Mouse (Mus musculus) thymus, adult 18-20 months (tissue): ENCODE results near the gene Meaf6.
A peak's percentile ranks its signal among the peaks of the same experiment; 100 is the strongest.

Source experiments
- DNase-seq, 2 experiments: peaks; one replicate each; pipeline ENCODE4 v3.0.0; 2022; ENCODE audit warnings: mixed read lengths in 2 of 2

The Meaf6 gene

GRCm38 (mm10) chr4:125144627-125145026 lies 59.7 kb downstream of the Meaf6 start:
- no peak for DNase-seq

DNA sequence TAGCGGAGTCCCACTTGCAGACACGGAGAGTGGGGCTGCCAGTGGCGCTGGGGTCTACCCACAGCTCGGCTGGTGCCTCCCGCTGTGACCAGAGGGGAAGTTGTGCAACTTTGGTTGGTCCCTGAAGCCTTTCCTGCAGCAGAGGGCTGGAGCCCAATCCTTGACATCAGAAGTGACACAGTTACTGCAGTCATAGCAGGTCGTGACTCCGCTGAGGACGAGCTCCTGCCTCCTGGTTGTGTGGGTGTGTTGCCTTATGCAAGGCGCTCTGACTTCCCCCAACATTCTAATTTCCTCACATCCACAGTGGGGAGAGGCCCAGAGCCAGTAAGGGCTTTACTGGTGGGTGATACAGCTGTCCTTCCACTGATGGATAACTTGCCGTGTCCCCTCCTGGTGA lies 60.3 kb downstream of the Meaf6 start:
- DNase-seq = no peak

- no peak for DNase-seq
Measured at GRCm38 (mm10) chr4:125147970-125148369, 63.0 kb downstream of the Meaf6 start.

DNA sequence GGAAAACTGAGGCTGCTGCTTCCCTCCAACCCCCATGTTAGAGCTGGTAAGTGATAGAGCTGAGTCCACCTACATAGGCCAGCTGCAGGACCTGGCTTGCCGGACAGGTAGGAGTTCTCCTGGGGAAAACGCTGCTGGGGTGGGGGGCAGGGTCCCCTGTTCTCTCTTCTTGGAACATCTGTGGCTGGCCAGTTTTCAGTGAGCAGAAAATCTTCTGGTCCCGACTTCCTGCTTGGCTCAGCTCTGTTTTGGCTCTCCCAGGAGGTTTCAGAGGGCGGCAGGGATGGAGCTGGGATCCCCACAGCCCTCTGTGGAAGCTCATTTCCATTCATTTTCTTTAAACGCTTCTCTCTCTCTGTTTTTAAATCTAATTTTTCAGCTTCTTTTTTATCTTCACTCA lies 64.5 kb downstream of the Meaf6 start:
- no peak for DNase-seq

- DNase-seq = no peak
Measured at GRCm38 (mm10) chr4:125152469-125152868, 67.5 kb downstream of the Meaf6 start.

DNA sequence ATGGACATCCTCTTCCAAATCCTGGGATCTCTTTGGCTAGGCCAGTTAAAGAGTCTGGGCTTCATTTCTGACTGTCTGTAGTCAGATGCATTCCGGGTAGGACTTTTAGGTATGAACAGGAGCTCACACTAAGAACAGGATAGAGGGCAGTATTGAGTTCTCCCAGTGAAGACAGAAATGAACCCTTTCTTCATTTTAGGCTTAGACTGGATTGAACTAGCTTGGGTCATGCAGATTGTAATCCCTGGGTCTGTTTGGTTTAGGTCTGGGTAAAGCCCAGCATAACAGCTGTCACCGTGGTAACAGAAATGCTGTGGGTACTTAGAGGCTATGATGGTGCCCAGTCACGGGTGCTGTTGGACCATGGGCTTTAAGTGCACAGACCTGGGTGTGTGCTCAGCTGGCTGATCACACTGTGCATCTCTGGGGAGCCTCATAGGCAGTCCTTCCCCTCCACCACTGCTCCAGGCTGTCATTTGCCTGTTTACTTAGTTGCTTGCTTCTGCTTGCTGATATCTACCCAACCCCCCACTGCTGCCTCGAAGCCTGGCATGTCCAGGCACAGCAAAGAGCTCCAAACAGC lies 68.8 kb downstream of the Meaf6 start:
- DNase-seq = no peak

DNA sequence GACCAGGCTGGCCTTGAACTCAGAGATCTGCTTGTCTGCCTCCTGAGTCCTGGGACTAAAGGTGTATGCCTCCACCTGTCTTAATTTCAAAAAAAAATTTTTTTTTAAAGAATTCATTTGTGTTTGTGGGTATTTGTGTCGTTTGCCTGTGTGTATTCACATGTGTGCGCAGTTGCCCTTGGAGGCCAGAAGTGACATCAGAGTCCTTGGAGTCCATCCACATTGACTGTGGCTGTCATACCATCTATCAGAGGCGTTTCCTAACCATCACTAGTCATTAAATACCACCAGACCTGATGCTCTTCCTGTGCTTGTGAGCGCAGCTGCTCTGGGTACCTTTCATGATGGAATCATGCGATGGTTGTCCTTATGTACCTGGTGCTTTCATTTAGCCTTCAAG lies 70.7 kb downstream of the Meaf6 start:
- DNase-seq = no peak

- DNase-seq = no peak
Measured at GRCm38 (mm10) chr4:125157322-125157721, 72.4 kb downstream of the Meaf6 start.

DNA sequence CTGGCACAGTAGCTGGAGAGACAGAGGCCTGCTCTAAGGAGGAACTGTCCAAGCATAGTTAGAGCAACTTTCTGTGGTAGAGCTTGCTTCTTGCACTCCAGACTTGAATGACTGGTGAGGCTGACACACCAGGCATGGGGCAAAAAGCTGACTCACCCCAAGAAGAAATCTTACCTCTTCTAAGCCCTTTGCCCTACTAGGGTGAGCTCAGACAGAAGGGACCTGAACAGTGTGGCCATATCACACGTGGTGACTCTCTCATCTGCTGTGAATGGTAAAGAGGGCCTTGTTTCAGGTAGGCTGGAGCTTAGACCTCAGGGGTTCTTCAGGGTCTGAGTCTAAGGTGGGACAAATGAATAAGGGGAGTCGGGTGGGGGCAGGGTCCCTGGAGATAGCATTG lies 73.1 kb downstream of the Meaf6 start:
- DNase-seq = no peak

GRCm38 (mm10) chr4:125158581-125159317 lies 73.8 kb downstream of the Meaf6 start:
- DNase-seq = no peak

DNA sequence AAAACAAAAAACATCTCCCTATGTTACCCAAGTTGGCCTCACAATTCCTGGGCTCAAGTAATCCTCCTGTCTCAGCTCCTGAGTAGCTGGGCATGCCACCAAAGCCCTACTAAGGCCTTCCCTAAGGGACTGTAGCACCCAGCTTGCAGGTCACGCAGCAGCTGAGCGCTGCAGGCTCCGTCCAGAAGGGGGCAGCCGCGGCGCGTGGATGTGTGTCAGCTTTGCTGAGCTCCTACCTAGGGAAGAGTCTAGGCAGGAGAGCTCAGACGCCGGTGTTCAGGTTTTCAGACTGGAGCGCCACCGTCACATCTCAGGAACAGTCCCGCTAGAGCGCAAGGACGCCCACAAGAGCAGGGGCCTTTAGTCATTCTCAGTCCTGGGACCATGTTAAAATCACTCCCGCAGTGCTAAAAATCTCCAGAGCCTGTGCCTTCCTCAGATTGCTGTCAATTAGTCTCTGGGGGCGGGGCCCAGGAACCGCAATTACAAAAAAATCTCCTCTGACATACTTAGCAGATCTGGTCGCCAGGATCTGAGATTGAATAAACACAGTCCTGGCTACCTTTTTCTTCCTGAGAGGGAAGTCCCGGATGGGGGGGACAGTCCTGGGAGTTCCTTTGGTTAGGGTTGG lies 75.5 kb downstream of the Meaf6 start:
- DNase-seq = peak; percentile 50 to 58

DNA sequence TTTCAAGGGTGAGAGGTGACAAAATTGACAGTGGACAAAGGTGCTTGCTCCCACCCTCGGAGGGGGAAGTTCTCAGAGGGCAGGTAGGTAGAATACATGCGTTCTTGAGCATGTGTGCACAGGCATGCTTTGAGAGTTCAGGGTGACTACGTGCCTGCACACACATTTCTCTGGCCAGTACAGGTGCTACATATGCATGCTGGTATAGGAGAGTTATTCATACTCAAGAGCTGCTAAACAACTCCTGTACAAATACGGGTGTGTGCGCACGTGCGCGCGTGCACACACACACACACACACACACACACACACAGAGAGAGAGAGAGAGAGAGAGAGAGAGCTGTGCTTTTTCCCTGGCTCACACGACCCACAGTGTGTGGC lies 76.0 kb downstream of the Meaf6 start:
- DNase-seq = no peak

DNA sequence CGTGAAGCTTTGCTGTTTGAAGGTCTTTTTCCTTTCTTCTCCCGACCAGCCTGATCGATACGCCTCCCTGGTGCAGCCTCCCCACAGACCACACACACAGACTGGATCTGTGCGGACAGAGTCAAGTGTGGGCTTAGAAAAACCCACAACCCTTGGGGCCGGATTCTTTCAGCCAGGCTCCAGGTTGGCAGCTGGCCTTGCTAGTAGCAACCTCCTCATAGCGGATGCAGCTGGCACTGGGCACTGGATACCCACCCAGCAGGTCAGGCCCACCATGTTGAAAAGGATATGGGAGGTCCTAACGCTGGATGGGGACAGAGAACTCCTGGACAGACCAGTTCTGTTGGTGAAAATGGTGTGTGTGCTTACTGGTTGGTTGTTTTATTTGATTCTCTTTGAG lies 76.5 kb downstream of the Meaf6 start:
- no peak for DNase-seq

DNA sequence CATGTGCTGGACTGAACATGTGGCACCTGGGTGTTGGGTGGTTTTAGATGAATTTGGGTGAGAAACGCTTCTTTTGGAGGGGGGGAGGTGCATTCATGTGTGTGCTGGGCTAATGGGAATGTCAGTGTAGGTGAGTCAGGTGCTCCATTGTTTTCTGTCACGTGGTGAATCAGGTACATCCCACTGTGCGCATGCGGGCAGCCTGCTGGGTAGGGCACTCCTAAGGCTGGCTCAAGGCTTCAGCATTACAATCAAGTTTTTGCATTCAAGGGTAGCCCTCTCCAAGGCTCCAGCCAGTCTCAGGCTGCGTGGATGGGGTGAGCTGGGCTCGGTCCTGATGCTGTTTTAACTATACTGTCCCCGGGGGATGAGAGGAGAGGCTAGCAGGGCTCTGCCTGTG lies 77.8 kb downstream of the Meaf6 start:
- DNase-seq = no peak
